Mouse (Mus musculus): ENCODE data around the gene Ptgs2.

GRCm38 (mm10) chr1:150151411-150151810 is 51.6 kb downstream of the Ptgs2 start:
- TF ChIP-seq CTCF (IDR thresholded peaks at IDR 0.05; ENCODE audit: low read depth) (no peak), EP300 (optimal IDR thresholded peaks at IDR 0.05) (no peak)

Measured in stomach, postnatal 0 days (tissue).